Comparison of ENCODE assay signal across 9 mouse cellular contexts in the genomic region with DNA sequence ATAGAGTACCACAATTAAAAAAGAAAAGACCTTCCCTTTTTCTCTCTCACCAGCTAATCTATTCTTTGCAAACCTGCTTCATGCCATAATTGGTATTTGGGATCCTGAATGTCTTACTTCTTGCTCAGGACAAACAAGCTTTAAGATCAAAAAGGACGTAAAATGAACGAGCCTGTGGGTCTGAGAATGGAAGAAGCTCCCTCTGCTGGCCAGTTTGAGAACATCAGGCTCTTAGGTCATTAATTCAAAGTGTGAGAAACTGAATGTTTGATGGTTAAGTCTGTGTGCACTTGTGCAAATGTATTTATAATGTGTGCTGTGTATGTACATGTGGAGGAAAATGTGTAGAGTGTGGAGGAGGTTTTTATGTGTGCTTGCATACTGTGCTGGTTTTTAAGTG. TPM values are rescaled to one million over a fixed set of nuclear protein-coding genes. Genes with fewer than 3 reads are reported as not detected.
A peak's percentile ranks its signal among the peaks of the same experiment; 100 is the strongest.
DNase-seq lines count a peak whose midpoint lies in the region; ATAC-seq lines count a peak whose summit lies in the region.
"Had no signal": no experiment of that assay in that cellular context is flagged by ENCODE, and none has a peak within 500 bp of the region (broad histone marks: within the 10 kb centered on the region; RNA-seq: fewer than 3 reads in every experiment).

No protein-coding gene starts in this region.

- DNase-seq in gastrocnemius, postnatal 10 days: peak; percentile 33
- no peak for DNase-seq in gastrocnemius, postnatal 25 days
- DNase-seq in urinary bladder, postnatal 25 days (ENCODE audit: low spot score): peak; percentile 25
- no peak for DNase-seq in urinary bladder, postnatal 10 days (ENCODE audit: low spot score)
- DNase-seq in kidney, postnatal 36 days: peak; percentile 22 to 76
- DNase-seq in monocyte, adult 2 months (ENCODE audit: low read depth in 1 of 2, low spot score in 2 of 2): peak; percentile 2 to 22
- no peak for DNase-seq in ovary, postnatal 36 days (ENCODE audit: low spot score)
- DNase-seq: liver, embryonic 13.5 days had no signal

- peak; percentile 65; the same call in 1 of the 2 replicates for ATAC-seq in common myeloid progenitor, adult 5-6 weeks (replicated peaks; ENCODE audit: low read depth, poor library complexity, severe bottlenecking)

RNA-seq across cellular contexts. Expression of a gene that starts 5.0 kb away (rescaled TPM):
- not detected for total RNA-seq in gastrocnemius, postnatal 10 days (2021)
- total RNA-seq in gastrocnemius, postnatal 25 days (2021): not detected
- not detected in 2 replicates for total RNA-seq in common myeloid progenitor, adult 5-6 weeks (2017)

RNA-seq across cellular contexts. Expression of a gene that starts 21.7 kb away (rescaled TPM):
- total RNA-seq in gastrocnemius, postnatal 10 days (2021): not detected
- not detected for total RNA-seq in gastrocnemius, postnatal 25 days (2021)
- not detected in 2 replicates for total RNA-seq in common myeloid progenitor, adult 5-6 weeks (2017)

RNA-seq across cellular contexts. Expression of a gene that starts 59.3 kb away (rescaled TPM):
- total RNA-seq in gastrocnemius, postnatal 10 days (2021): not detected
- total RNA-seq in gastrocnemius, postnatal 25 days (2021): not detected
- not detected in 2 replicates for total RNA-seq in common myeloid progenitor, adult 5-6 weeks (2017)

Comparison
In these comparisons a context has a peak if more than half of its experiments do, and no peak if none do; other contexts are left out.
1. DNase-seq: peak in gastrocnemius, postnatal 10 days (single experiment), urinary bladder, postnatal 25 days (single experiment), kidney, postnatal 36 days (2 of 2) and monocyte, adult 2 months (2 of 2); none in gastrocnemius, postnatal 25 days (single experiment), urinary bladder, postnatal 10 days (single experiment) and ovary, postnatal 36 days (single experiment).